Mouse (Mus musculus): Measurements from ENCODE around the gene 4921509C19Rik. TPM values are rescaled to one million over a fixed set of nuclear protein-coding genes. Genes with fewer than 3 reads are reported as not detected.
"Not testable (repeated sequence)": the region's sequence is repeated elsewhere in the genome, so short reads cannot be mapped to it uniquely, and the experiment has no call there.

4921509C19Rik gene
- polyA plus RNA-seq (2015; fragmentation: Nextera tagmentation; extraction: Ambion mirVana): not detected in 2 replicates

DNA sequence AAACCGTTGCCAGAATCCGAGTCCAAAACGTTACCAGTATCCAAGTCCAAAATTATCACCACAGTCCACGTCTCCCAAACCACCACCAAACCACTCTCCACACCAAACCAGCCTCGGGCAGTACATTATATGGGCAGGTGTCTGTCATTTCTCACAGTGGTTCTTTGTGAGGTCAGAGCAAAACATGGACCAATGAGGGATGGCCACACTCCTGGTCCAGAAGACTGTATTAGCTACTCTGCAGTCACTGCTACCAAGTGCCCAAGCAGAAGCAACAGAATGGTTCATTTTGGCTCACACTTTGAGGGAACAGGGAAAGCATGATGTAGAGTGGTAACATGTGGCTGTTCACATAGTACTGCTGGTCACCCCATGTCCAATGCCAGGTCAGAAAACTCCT lies at the start of gene 4921509C19Rik:
Gene 4921509C19Rik, minus strand, starts transcription at position 101 of the 400 bp plus-strand sequence.
- H3K9ac ChIP-seq; H3K9me3 ChIP-seq (replicated peaks); H3K4me3 ChIP-seq (replicated peaks); H3K4me1 ChIP-seq; H3K27ac ChIP-seq (replicated peaks); ATAC-seq (ENCODE audit: insufficient number of reproducible peaks, low FRiP score, low TSS enrichment, low read depth); H3K4me2 ChIP-seq (replicated peaks); H3K27me3 ChIP-seq; H3K36me3 ChIP-seq: not testable (repeated sequence)
- WGBS: 77% methylated on average over 5 of the region's 5 CpGs

DNA sequence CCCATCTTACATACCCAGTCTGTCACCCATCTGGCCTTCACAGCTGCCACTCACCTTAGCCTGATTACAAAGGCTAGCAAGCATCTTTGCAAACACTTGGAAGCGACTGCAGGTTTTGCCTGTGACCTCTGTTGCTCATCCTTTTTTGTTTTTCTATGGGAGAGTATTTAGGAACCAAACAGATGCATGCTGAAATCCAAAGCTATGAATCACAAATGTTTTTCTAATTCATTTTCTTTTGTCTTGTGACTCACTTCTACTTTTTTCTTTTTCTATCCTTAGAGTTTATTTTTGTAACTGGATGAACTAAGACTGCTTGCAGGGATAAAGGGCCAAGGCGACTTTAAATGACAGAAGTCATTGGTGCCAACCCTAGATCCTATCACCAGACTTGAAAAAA lies 49.6 kb upstream of the 4921509C19Rik start:
- Histone ChIP-seq H3K9me3 (replicated peaks) (no peaks in the 10 kb centered on the region), H3K9ac (no peak overlapping the region), H3K4me3 (replicated peaks) (no peak overlapping the region), H3K4me2 (replicated peaks) (no peak overlapping the region), H3K27me3 (no peaks in the 10 kb centered on the region), H3K27ac (replicated peaks) (no peak overlapping the region), H3K36me3 (0 out of 2 replicates have a peak, but pooled peaks cover 5% of the 10 kb centered on the region), H3K4me1 (no peaks in the 10 kb centered on the region)
- ATAC-seq (ENCODE audit: insufficient number of reproducible peaks, low FRiP score, low TSS enrichment, low read depth): no peak
- 71% methylated on average over 2 of the region's 2 CpGs for WGBS

DNA sequence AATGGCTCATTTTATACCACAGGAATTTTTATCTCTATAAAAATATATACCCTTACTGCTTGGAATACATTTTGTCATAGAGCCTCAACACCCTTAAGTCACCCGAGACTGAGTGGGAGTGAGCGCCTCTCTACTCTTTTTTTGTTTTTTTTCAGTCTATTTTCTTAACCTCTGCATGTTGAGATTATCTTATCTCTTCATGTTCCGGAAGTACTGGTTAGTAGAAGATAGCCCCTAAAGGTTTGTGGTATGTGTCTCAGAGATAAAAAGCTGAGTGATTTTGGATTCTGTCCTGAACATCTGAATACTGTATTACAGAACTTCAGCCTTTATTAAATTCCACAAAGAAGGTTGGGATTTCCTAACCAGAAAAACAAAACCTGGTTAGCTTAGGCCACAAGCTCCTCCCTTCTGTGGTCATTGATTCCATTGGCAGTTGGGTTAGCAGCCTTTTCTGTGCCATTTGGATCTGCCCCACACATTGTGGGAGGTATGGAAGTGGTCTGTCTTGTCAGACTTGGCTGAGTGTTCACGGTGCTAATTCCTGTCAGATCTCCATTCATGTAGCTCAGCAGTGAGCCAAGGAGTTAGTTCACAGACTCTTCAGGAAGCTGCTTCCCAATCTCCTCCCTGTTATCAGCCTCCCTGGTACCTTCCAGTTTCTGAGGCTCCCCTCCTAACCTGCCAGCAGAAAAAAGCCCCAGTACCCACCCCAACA lies 48.5 kb upstream of the 4921509C19Rik start:
- Histone ChIP-seq H3K27me3 (no peaks in the 10 kb centered on the region), H3K4me3 (replicated peaks) (no peak overlapping the region), H3K27ac (replicated peaks) (no peak overlapping the region), H3K4me1 (no peaks in the 10 kb centered on the region), H3K4me2 (replicated peaks) (no peak overlapping the region), H3K9me3 (replicated peaks) (no peaks in the 10 kb centered on the region), H3K36me3 (0 out of 2 replicates have a peak, but pooled peaks cover 12% of the 10 kb centered on the region), H3K9ac (no peak overlapping the region)
- ATAC-seq (ENCODE audit: insufficient number of reproducible peaks, low FRiP score, low TSS enrichment, low read depth): no peak
- 62% methylated on average over 4 of the region's 4 CpGs for WGBS

DNA sequence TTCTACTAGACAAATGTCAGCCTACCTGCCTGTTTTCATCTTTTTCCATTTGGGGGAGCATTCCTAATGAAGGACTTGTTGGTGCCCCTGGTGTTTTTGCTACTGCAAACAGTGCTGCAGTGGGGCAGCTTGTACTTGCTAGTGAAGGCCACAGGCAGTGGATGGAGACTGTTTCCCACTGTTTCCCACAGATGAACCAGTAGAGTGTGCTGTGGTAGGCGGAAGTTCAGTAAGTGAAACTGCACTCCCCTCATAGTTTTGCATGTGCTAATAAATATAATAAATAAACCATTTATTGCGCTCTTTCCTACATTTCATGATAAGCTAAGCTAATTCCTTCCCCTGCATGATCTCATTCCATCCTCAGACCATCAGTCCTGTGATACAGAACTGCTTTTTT lies 43.0 kb upstream of the 4921509C19Rik start:
- WGBS: 84% methylated on average over 2 of the region's 2 CpGs

DNA sequence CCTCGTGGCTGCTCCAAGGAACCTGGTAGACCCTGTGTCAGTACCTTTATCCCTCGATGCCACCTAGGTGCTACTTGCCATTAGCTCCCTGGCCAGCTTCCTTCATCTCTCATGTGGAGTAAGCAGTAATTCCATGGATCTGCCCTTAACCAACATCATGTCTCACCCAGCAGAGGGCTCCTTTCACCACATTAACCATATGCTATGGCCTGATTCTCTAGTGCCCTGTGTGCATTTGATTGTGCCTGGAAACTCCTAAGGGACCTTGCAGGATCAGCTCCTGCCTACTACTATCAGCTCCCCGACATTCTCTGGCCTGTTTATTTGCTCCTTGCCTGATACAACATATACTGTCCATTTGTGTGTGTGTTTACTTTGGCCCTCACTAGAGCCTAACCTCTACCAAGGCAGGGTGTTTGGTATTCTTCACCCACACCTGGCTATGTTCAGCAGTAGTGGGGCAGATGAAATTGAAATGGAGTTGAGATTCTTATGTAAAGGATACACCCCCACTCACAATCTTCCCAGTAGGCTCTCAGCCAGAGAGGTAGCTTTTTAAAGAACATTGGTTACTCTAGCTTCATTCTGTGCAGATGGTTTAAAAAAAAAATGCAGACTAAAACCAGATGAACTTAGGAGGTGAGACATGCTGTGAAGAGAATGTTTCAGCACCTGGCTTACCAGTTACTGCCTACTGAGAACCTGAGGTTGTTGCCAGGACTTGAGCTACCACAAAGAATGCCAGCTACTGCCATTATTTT lies 37.8 kb upstream of the 4921509C19Rik start:
- Histone ChIP-seq H3K4me3 (replicated peaks) (no peak overlapping the region), H3K4me1 (peaks cover 13% of the 10 kb centered on the region; the same call in 1 of the 2 replicates), H3K4me2 (replicated peaks) (no peak overlapping the region), H3K9ac (no peak overlapping the region), H3K9me3 (replicated peaks) (no peaks in the 10 kb centered on the region), H3K27ac (replicated peaks) (no peak overlapping the region), H3K27me3 (no peaks in the 10 kb centered on the region), H3K36me3 (peaks cover 78% of the 10 kb centered on the region)
- ATAC-seq (ENCODE audit: insufficient number of reproducible peaks, low FRiP score, low TSS enrichment, low read depth): no peak
- WGBS: 76% methylated on average over 3 of the region's 3 CpGs

More for the DNA sequence above, 43.0 kb upstream of the 4921509C19Rik start:
- Histone ChIP-seq H3K9me3 (replicated peaks) (no peaks in the 10 kb centered on the region), H3K9ac (no peak overlapping the region), H3K4me1 (no peaks in the 10 kb centered on the region), H3K27me3 (no peaks in the 10 kb centered on the region), H3K4me3 (replicated peaks) (no peak overlapping the region), H3K4me2 (replicated peaks) (no peak overlapping the region), H3K27ac (replicated peaks) (no peak overlapping the region), H3K36me3 (peaks cover 48% of the 10 kb centered on the region)
- no peak for ATAC-seq (ENCODE audit: insufficient number of reproducible peaks, low FRiP score, low TSS enrichment, low read depth)

DNA sequence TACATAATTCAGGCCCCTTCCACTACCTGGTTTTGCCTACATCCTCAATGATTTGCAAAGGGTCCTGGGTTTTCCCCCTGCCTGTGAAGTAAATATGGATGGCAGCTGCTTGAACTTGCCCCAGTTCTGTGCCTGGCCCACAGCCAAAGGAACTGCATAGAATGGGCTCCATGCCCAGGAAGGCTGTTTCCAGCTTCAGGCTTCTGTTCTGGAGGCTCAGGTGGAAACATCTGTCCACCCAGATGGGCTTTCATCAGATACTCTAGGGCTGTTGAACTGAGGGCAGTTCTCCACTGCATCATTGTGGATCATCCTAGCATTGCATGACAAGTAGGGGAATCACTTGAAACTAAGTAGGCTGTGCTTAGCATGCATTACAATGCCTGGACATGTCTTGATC lies 36.2 kb upstream of the 4921509C19Rik start:
- no peaks in the 10 kb centered on the region for H3K27me3 ChIP-seq
- H3K9ac ChIP-seq: no peak overlapping the region
- H3K36me3 ChIP-seq: peaks cover 82% of the 10 kb centered on the region
- ATAC-seq (ENCODE audit: insufficient number of reproducible peaks, low FRiP score, low TSS enrichment, low read depth): 0 out of 2 replicates have a peak, but pooled peaks have one; percentile 29
- H3K4me1 ChIP-seq: peaks cover 13% of the 10 kb centered on the region; the same call in 1 of the 2 replicates
- H3K4me3 ChIP-seq (replicated peaks): no peak overlapping the region
- no peaks in the 10 kb centered on the region for H3K9me3 ChIP-seq (replicated peaks)
- no peak overlapping the region for H3K4me2 ChIP-seq (replicated peaks)
- 0 out of 2 replicates have a peak overlapping the region, but pooled peaks have one; percentile 17 for H3K27ac ChIP-seq (replicated peaks)

DNA sequence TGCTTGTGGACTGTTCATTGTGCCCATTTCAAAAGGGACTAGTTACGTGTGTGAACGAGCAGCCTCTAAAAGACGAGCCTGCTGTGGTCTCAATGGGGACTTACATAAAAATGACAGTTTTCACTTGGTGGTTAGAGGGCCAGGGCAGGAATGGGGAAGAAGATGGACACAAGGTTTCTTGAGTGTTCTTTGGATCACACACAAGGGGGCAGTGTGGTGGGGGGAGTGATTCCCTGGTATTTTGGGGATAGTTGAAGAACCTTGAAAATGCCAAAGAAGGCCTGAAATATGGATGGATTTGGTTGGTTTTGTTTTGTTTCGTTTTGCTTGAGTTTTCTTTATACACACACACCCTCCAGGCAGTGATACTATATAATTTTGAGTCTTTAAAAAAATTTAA lies 28.3 kb upstream of the 4921509C19Rik start:
- no peak overlapping the region for H3K4me2 ChIP-seq (replicated peaks)
- H3K4me1 ChIP-seq: no peaks in the 10 kb centered on the region
- H3K27me3 ChIP-seq: no peaks in the 10 kb centered on the region
- H3K9ac ChIP-seq: no peak overlapping the region
- peaks cover 82% of the 10 kb centered on the region for H3K36me3 ChIP-seq
- WGBS: 91% methylated on average over 4 of the region's 4 CpGs
- no peak overlapping the region for H3K27ac ChIP-seq (replicated peaks)
- no peak overlapping the region for H3K4me3 ChIP-seq (replicated peaks)
- H3K9me3 ChIP-seq (replicated peaks): no peaks in the 10 kb centered on the region
- ATAC-seq (ENCODE audit: insufficient number of reproducible peaks, low FRiP score, low TSS enrichment, low read depth): no peak

DNA sequence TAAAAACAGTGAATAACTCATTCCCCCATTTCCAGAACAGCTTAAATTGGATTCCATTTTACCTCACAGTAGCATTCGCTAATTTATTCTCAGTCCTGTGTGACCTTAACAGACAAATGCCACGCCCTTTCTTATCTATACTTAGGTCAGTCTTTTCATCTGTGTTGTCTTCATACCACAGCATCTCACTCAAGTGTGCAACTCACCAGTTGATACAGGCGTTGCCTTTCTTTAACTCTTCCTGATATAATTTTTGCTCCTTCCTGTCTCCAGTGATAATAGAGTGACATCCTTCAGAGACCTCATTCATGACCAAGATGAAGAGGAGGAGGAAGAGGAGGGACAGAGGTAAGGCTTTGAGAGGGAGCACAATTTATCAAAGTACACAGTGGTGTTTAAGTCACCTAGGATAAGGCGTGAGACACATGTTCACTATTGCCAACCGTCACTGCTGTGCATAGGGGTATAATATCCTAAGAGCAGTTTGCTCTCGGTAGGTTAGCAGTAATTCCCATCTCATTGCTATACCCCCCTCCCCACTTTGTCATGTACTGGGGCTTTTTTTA lies 24.6 kb upstream of the 4921509C19Rik start:
- H3K4me3 ChIP-seq (replicated peaks): no peak overlapping the region
- no peaks in the 10 kb centered on the region for H3K27me3 ChIP-seq
- no peak overlapping the region for H3K27ac ChIP-seq (replicated peaks)
- no peaks in the 10 kb centered on the region for H3K9me3 ChIP-seq (replicated peaks)
- H3K36me3 ChIP-seq: peaks cover 74% of the 10 kb centered on the region
- H3K4me1 ChIP-seq: peaks cover 3% of the 10 kb centered on the region; the same call in 1 of the 2 replicates
- WGBS: 92% methylated on average over 6 of the region's 6 CpGs
- no peak for ATAC-seq (ENCODE audit: insufficient number of reproducible peaks, low FRiP score, low TSS enrichment, low read depth)
- no peak overlapping the region for H3K9ac ChIP-seq
- H3K4me2 ChIP-seq (replicated peaks): no peak overlapping the region

DNA sequence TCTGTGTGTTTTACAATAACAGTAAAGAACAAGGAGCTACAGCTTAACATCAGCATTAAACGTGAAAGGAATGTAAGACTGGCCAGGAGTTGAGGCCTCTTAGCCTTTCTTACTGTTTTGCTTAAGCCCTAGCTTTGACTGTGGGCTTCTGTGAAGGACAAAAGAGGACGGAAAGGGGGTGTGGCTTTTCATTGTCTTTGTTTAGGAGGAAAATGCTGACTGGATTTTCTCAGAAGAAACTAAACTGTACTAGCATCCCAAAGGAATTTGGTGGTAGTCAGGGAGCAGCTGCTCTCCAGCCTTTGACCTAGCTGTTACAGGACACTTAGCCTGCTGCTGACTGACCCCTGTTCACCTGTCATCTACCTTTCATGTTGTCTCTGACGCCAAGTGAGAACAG lies 22.4 kb upstream of the 4921509C19Rik start:
- no peaks in the 10 kb centered on the region for H3K9me3 ChIP-seq (replicated peaks)
- H3K9ac ChIP-seq: no peak overlapping the region
- peaks cover 12% of the 10 kb centered on the region for H3K4me1 ChIP-seq
- H3K36me3 ChIP-seq: peaks cover 55% of the 10 kb centered on the region
- WGBS: 52% methylated on average over 3 of the region's 3 CpGs
- no peak overlapping the region for H3K27ac ChIP-seq (replicated peaks)
- no peaks in the 10 kb centered on the region for H3K27me3 ChIP-seq
- no peak overlapping the region for H3K4me2 ChIP-seq (replicated peaks)
- H3K4me3 ChIP-seq (replicated peaks): no peak overlapping the region
- no peak for ATAC-seq (ENCODE audit: insufficient number of reproducible peaks, low FRiP score, low TSS enrichment, low read depth)

DNA sequence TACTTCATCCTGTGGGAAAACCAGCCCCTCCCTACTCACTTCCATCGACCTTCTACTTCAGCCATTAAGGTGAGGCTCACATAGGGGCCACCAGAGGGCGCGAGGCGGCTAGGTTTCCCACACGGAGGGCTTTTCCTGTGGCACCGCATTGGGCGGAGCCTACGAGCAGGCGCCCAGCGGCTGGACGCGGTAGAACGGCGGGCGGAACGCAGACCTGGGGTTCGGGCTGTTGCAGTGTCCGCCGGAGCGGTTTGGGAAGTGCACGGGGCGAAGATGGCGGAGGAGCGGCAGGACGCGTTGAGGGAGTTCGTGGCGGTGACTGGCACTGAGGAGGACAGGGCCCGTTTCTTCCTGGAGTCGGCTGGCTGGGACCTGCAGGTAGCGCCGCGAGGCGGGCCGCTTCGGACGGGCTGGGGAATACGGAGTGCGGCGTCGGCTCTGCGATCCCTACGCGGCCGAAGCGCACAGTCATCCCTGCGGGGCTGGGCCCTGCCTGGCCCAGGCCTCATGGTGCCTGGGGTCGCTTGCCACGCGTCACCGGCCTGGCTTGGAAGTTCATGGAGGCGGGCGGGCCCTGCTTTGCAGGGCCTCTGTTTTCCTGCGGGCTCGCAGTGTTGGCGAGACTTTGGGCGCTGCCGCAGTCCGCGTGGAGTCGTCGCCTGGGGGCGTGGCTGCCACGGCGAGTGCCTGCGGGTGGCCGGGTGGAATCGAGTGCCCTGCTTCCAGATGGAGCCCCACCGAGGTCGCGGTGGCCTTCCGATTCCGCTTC lies 18.3 kb upstream of the 4921509C19Rik start, which contains the start of gene Nsfl1c:
Gene Nsfl1c, plus strand, starts transcription at position 148 of the 769 bp plus-strand sequence.
- Histone ChIP-seq H3K27me3 (no peaks in the 10 kb centered on the region), H3K27ac (replicated peaks) (peak within 1 kb of the TSS; percentile 73; the same call in 1 of the 2 replicates)

More for the DNA sequence above, 18.3 kb upstream of the 4921509C19Rik start, which contains the start of gene Nsfl1c:
- under 1% methylated on average over 73 of the region's 73 CpGs for WGBS
- Histone ChIP-seq H3K9me3 (replicated peaks) (no peaks in the 10 kb centered on the region), H3K4me1 (peaks cover 12% of the 10 kb centered on the region), H3K4me2 (replicated peaks) (peak within 1 kb of the TSS; percentile 81), H3K36me3 (peaks cover 24% of the 10 kb centered on the region), H3K9ac (peak within 1 kb of the TSS; percentile 96), H3K4me3 (replicated peaks) (peak within 1 kb of the TSS; percentile 100)
- ATAC-seq (ENCODE audit: insufficient number of reproducible peaks, low FRiP score, low TSS enrichment, low read depth): peak; percentile 99

Measured in embryonic facial prominence, embryonic 15.5 days (tissue).